Mouse (Mus musculus) liver, postnatal 0 days (tissue): ENCODE data around the gene Fxyd7. TPM values are rescaled to one million over a fixed set of nuclear protein-coding genes. Genes with fewer than 3 reads are reported as not detected.

ENCODE experiments used
- ATAC-seq: fragments of 200-750 bp; cut with Nextera tagmentation; 2 replicates; pipeline ENCODE4 v1.8.0; 2017; ENCODE audit warnings: mild to moderate bottlenecking, moderate library complexity
- DNase-seq: peaks from one replicate; pipeline ENCODE4 v3.0.0-alpha.2; 2016
- H3K27ac ChIP-seq: fragments of 300-500 bp; sonication (generic); 2 replicates; pipeline ENCODE4 v1.5.1; 2014; ENCODE audit warnings: antibody characterized with exemption, moderate library complexity, mild to moderate bottlenecking, low read depth
- H3K27me3 ChIP-seq: fragments of 300-500 bp; sonication (generic); 2 replicates; pipeline ENCODE4 v1.6.1; 2014; ENCODE audit warnings: low read length, control low read depth, mixed read lengths; ENCODE audit not compliant: insufficient read depth
- H3K36me3 ChIP-seq: fragments of 300-500 bp; sonication (generic); replicated peaks from 2 replicates; pipeline ENCODE4 v1.6.1; 2014; ENCODE audit warnings: mild to moderate bottlenecking, control low read depth, low read length, moderate library complexity, mixed read lengths; ENCODE audit not compliant: insufficient read depth
- H3K4me1 ChIP-seq: fragments of 300-500 bp; sonication (generic); 2 replicates; pipeline ENCODE4 v1.6.1; 2014; ENCODE audit warnings: antibody characterized with exemption, mild to moderate bottlenecking, control low read depth; ENCODE audit not compliant: insufficient read depth
- H3K4me2 ChIP-seq: fragments of 300-500 bp; sonication (generic); 2 replicates; pipeline ENCODE4 v1.6.1; 2014; ENCODE audit warnings: low read depth, mild to moderate bottlenecking, low read length, moderate library complexity, mixed read lengths
- H3K4me3 ChIP-seq: fragments of 300-500 bp; sonication (generic); 2 replicates; pipeline ENCODE4 v1.5.1; 2014; ENCODE audit warnings: low read depth, low read length
- H3K9ac ChIP-seq: fragments of 300-500 bp; sonication (generic); replicated peaks from 2 replicates; pipeline ENCODE4 v1.6.1; 2014; ENCODE audit warnings: mild to moderate bottlenecking, moderate library complexity
- H3K9me3 ChIP-seq: fragments of 300-500 bp; sonication (generic); 2 replicates; pipeline ENCODE4 v1.6.1; 2016; ENCODE audit warnings: mild to moderate bottlenecking, control low read depth, low read length, mixed read lengths
- CTCF ChIP-seq: sonication (generic); IDR thresholded peaks from 2 replicates; pipeline ENCODE4 v1.5.1; 2016; ENCODE audit warnings: antibody characterized with exemption, low read depth
- EP300 ChIP-seq: IDR thresholded peaks from 2 replicates; pipeline ENCODE4 v1.6.1; 2016; ENCODE audit warnings: antibody characterized with exemption, low read depth, mild to moderate bottlenecking
- WGBS: fragments of 180-500 bp; shearing (Covaris S2); extraction: QIAGEN DNeasy Blood & Tissue Kit; methylation state at CpG from one replicate; pipeline ENCODE4 v1.1.7; 2014; ENCODE audit not compliant: insufficient replicate concordance; 5-methylcytosine and 5-hydroxymethylcytosine counted together
- polyA plus RNA-seq: library from polyadenylated mRNA; unstranded; fragments of >200 nt; fragmentation: Nextera tagmentation; extraction: Ambion mirVana; gene quantifications from 2 replicates; pipeline ENCODE4 v1.2.1, GENCODE M21; 2015

Fxyd7 gene
- polyA plus RNA-seq, 1 experiment from 2014 or later, result 0.16 TPM

- H3K27me3 ChIP-seq, result no peaks in the 10 kb centered on the region
- DNase-seq (no peak), ATAC-seq (no peak)
- H3K27ac ChIP-seq, result no peak overlapping the region
- no peak overlapping the region for H3K4me2 ChIP-seq
- no peaks in the 10 kb centered on the region for H3K36me3 ChIP-seq
- no peak overlapping the region for H3K9ac ChIP-seq
- H3K9me3 ChIP-seq, result no peaks in the 10 kb centered on the region
- H3K4me3 ChIP-seq, result no peak overlapping the region
- H3K4me1 ChIP-seq, result no peaks in the 10 kb centered on the region
- TF ChIP-seq CTCF (no peak), EP300 (no peak)
Observed at GRCm38 (mm10) chr7:31073546-31073945, 22.3 kb upstream of the Fxyd7 start.

GRCm38 (mm10) chr7:31072326-31072725, 21.1 kb upstream of the Fxyd7 start:
- no peak overlapping the region for H3K4me3 ChIP-seq
- ATAC-seq, result no peak
- WGBS, result 61% methylated on average over 9 of the region's 9 CpGs
- no peaks in the 10 kb centered on the region for H3K4me1 ChIP-seq
- no peak overlapping the region for H3K27ac ChIP-seq
- no peaks in the 10 kb centered on the region for H3K9me3 ChIP-seq
- no peaks in the 10 kb centered on the region for H3K27me3 ChIP-seq
- H3K36me3 ChIP-seq, result no peaks in the 10 kb centered on the region
- H3K9ac ChIP-seq, result no peak overlapping the region
- DNase-seq, result no peak
- TF ChIP-seq EP300, result no peak
- no peak for TF ChIP-seq CTCF
- no peak overlapping the region for H3K4me2 ChIP-seq

- 76% methylated on average over 6 of the region's 6 CpGs for WGBS
Observed at GRCm38 (mm10) chr7:31070324-31070723, 19.1 kb upstream of the Fxyd7 start.

GRCm38 (mm10) chr7:31069491-31069890, 18.2 kb upstream of the Fxyd7 start:
- 81% methylated on average over 14 of the region's 14 CpGs for WGBS
- Histone ChIP-seq H3K9ac (no peak overlapping the region), H3K4me3 (no peak overlapping the region), H3K4me1 (no peaks in the 10 kb centered on the region), H3K9me3 (no peaks in the 10 kb centered on the region), H3K27ac (no peak overlapping the region), H3K4me2 (no peak overlapping the region), H3K36me3 (no peaks in the 10 kb centered on the region), H3K27me3 (no peaks in the 10 kb centered on the region)
- DNase-seq (no peak), ATAC-seq (no peak)
- TF ChIP-seq CTCF (no peak), EP300 (no peak)

More at GRCm38 (mm10) chr7:31070324-31070723, 19.1 kb upstream of the Fxyd7 start:
- no peaks in the 10 kb centered on the region for H3K27me3 ChIP-seq
- H3K4me2 ChIP-seq, result no peak overlapping the region
- ATAC-seq (no peak), DNase-seq (no peak)
- no peaks in the 10 kb centered on the region for H3K4me1 ChIP-seq
- no peak overlapping the region for H3K9ac ChIP-seq
- H3K4me3 ChIP-seq, result no peak overlapping the region
- TF ChIP-seq CTCF (no peak), EP300 (no peak)
- no peaks in the 10 kb centered on the region for H3K9me3 ChIP-seq
- no peak overlapping the region for H3K27ac ChIP-seq
- H3K36me3 ChIP-seq, result no peaks in the 10 kb centered on the region

- ATAC-seq (no peak), DNase-seq (no peak)
- no peak overlapping the region for H3K27ac ChIP-seq
- 43% methylated on average over 5 of the region's 5 CpGs for WGBS
- no peaks in the 10 kb centered on the region for H3K4me1 ChIP-seq
- no peak overlapping the region for H3K4me3 ChIP-seq
- no peaks in the 10 kb centered on the region for H3K36me3 ChIP-seq
- H3K9me3 ChIP-seq, result no peaks in the 10 kb centered on the region
- H3K9ac ChIP-seq, result no peak overlapping the region
- no peak overlapping the region for H3K4me2 ChIP-seq
- H3K27me3 ChIP-seq, result no peaks in the 10 kb centered on the region
- TF ChIP-seq CTCF (no peak), EP300 (no peak)
Observed at GRCm38 (mm10) chr7:31067836-31068235, 16.6 kb upstream of the Fxyd7 start.

GRCm38 (mm10) chr7:31063074-31063560, 11.8 kb upstream of the Fxyd7 start:
- H3K4me1 ChIP-seq, result no peaks in the 10 kb centered on the region
- no peaks in the 10 kb centered on the region for H3K27me3 ChIP-seq
- DNase-seq (no peak), ATAC-seq (no peak)
- H3K9me3 ChIP-seq, result no peaks in the 10 kb centered on the region
- no peaks in the 10 kb centered on the region for H3K36me3 ChIP-seq
- no peak overlapping the region for H3K9ac ChIP-seq
- WGBS, result 76% methylated on average over 12 of the region's 12 CpGs
- no peak overlapping the region for H3K27ac ChIP-seq
- H3K4me3 ChIP-seq, result no peak overlapping the region
- no peak overlapping the region for H3K4me2 ChIP-seq
- TF ChIP-seq EP300 (no peak), CTCF (no peak)

GRCm38 (mm10) chr7:31060621-31061010, 9.3 kb upstream of the Fxyd7 start:
- no peaks in the 10 kb centered on the region for H3K27me3 ChIP-seq
- no peak for DNase-seq
- H3K36me3 ChIP-seq, result no peaks in the 10 kb centered on the region
- no peak overlapping the region for H3K9ac ChIP-seq
- ATAC-seq, result no peak
- no peak overlapping the region for H3K4me2 ChIP-seq
- H3K4me1 ChIP-seq, result no peaks in the 10 kb centered on the region
- H3K27ac ChIP-seq, result no peak overlapping the region
- no peaks in the 10 kb centered on the region for H3K9me3 ChIP-seq
- H3K4me3 ChIP-seq, result no peak overlapping the region
- no peak for TF ChIP-seq EP300
- no peak for TF ChIP-seq CTCF
- WGBS, result 80% methylated on average over 7 of the region's 7 CpGs
